Mouse (Mus musculus) CD8-positive naive resting alpha-beta T cell, adult 2 months (primary cell): ENCODE measurements around the gene Gata2.

Experiments
- DNase-seq, 2 experiments: peaks; one replicate each; pipeline ENCODE4 v3.0.0; 2022; ENCODE audit warnings: low read depth in 2 of 2, low spot score in 2 of 2

The Gata2 gene

GRCm38 (mm10) chr6:88194053-88194977 lies 624 bp downstream of the Gata2 start:
- DNase-seq: no peak

- DNase-seq: no peak
Observed at GRCm38 (mm10) chr6:88194978-88195325, 1.3 kb downstream of the Gata2 start.

- no peak for DNase-seq
Observed at GRCm38 (mm10) chr6:88196054-88196732, 2.5 kb downstream of the Gata2 start.

GRCm38 (mm10) chr6:88196733-88197312 lies 3.1 kb downstream of the Gata2 start:
- no peak for DNase-seq

- no peak for DNase-seq
Observed at GRCm38 (mm10) chr6:88197313-88198069, 3.8 kb downstream of the Gata2 start.

- DNase-seq: no peak
Observed at GRCm38 (mm10) chr6:88198070-88198940, 4.6 kb downstream of the Gata2 start.

- DNase-seq: no peak
Observed at GRCm38 (mm10) chr6:88199001-88199717, 5.5 kb downstream of the Gata2 start.

- no peak for DNase-seq
Observed at GRCm38 (mm10) chr6:88199718-88200692, 6.3 kb downstream of the Gata2 start.

- no peak for DNase-seq
Observed at GRCm38 (mm10) chr6:88200693-88201609, 7.3 kb downstream of the Gata2 start.

GRCm38 (mm10) chr6:88201926-88202700 lies 8.4 kb downstream of the Gata2 start:
- DNase-seq: no peak

- DNase-seq: no peak
Observed at GRCm38 (mm10) chr6:88202921-88203690, 9.4 kb downstream of the Gata2 start.

GRCm38 (mm10) chr6:88203791-88204405 lies 10.2 kb downstream of the Gata2 start:
- DNase-seq: no peak

- no peak for DNase-seq
Observed at GRCm38 (mm10) chr6:88204531-88205385, 11.1 kb downstream of the Gata2 start.

GRCm38 (mm10) chr6:88205386-88205700 lies 11.7 kb downstream of the Gata2 start:
- DNase-seq: no peak

GRCm38 (mm10) chr6:88205937-88206336 lies 12.2 kb downstream of the Gata2 start:
- DNase-seq: no peak
